Mouse (Mus musculus) spleen, adult 2 months (tissue): ENCODE results near the gene Tas2r114.

ENCODE experiments used
- CTCF ChIP-seq: fragments of 200-500 bp; IDR thresholded peaks from 2 replicates; pipeline ENCODE4 v1.5.1; 2011; ENCODE audit warnings: mild to moderate bottlenecking, inconsistent platforms; ENCODE audit not compliant: insufficient read depth, insufficient read length, insufficient replicate concordance; ENCODE audit errors: extremely low read depth
- POLR2A ChIP-seq: fragments of 200-500 bp; IDR thresholded peaks from 2 replicates; pipeline ENCODE4 v1.6.1; 2011; ENCODE audit warnings: low read depth, low read length, inconsistent platforms

- TF ChIP-seq CTCF, result no peak
- TF ChIP-seq POLR2A, result no peak
These were observed at the start of gene Tas2r114 for GRCm38 (mm10) chr6:131689963-131690362.
